Mouse (Mus musculus): Measurements from ENCODE around the gene Catspere2. TPM values are rescaled to one million over a fixed set of nuclear protein-coding genes. Genes with fewer than 3 reads are reported as not detected.

Catspere2 gene
- polyA plus RNA-seq, 2 experiments from 2014 or later, result not detected

GRCm38 (mm10) chr1:178219166-178220077 is 236.2 kb downstream of the Catspere2 start:
- no peak for ATAC-seq

Other genes starting within 250 kb of the Catspere2 start
- 10 to 100 TPM; 44.5 to 54.9 TPM for gene Adss, start 186.9 kb upstream of the Catspere2 start, polyA plus RNA-seq (2017; shearing (Covaris generic))
- 1 to 10 TPM; 9.1 to 9.3 TPM for gene Desi2, start 204.0 kb downstream of the Catspere2 start, polyA plus RNA-seq (2017; shearing (Covaris generic))

Data from CD4-positive, CD25-positive, alpha-beta regulatory T cell, adult 4 months (primary cell).